Mouse (Mus musculus): ENCODE data around the gene 2010111I01Rik.
"Not testable (repeated sequence)": the region's sequence is repeated elsewhere in the genome, so short reads cannot be mapped to it uniquely, and the experiment has no call there.

The 2010111I01Rik gene

DNA sequence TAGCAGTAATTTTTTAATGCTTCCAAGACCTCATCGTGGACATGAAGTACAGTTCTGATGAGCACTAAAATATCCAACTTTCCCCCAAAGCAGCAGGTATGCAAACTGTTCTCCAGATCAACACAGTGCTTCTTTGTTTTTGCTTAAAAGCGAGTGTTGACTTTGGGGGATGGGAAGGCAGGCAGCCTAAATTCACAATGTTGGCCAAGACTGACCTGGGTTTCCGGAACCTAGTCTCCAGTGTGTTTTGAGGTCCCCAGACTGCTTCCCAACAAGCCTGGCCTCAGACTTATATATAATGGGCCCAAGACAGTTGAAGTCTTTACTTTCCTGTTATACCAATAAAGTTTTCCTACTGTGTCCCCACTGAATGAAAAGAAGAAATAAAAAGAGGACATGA, 359.6 kb downstream of the 2010111I01Rik start:
- no peak for DNase-seq

DNA sequence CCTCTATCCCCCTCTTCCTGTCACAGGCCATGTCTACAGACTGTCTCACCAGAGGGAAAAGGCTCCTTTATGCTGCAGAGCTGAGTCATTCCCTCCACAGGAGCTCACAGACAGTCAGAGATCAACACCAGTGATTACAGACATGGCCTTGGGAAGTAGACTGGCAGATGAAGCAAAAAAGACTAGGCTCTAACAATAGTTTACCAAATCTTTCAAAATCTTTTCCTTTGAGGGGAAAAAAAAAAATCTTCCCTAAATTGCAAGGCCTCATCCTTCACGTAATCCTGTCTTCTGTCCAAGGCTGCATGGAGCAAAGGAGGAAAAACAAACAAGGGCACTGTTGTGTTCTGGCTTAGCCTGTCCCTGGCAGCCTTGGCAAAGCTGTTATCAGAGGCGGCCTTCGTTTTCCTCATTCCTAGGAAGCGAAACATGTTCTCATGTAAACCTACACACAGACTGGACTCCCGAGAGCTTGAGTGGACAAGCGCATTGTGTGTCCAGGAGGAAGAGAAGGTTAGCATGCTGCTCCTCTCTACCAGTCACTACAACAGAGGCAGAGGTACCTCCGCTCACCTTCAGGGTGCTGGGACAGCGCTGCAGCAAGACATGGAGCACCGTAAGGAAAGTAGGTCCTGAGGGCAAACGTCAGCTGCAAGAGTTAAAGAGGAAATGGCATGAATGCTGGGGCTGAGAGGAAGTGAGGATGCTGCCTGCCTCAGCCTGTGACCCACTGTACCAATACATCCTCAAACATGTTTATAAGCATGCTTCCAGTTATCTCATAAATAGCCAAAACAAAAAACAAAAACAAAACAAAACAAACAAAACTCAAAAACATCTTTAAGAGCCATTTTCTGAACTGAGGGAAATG, 360.5 kb downstream of the 2010111I01Rik start:
- DNase-seq: no peak

DNA sequence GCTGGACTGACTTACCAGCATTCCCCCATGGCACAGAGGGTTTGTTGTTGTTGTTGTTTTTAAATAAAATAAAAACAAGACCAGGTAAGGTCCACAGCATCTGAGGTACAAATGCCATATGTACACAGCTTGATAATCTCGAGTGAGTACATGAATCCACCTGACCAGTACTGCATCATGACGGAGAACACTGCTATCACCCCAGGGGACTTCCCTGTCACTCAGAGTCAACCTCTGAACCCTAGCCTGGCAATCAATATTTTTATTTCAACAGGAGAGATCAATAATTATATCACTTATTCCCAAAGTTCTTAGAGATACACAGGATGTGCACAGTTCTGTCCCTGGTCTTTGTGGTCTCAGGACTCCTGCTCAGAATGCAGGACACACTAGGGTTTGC, 361.3 kb downstream of the 2010111I01Rik start:
- no peak for DNase-seq

DNA sequence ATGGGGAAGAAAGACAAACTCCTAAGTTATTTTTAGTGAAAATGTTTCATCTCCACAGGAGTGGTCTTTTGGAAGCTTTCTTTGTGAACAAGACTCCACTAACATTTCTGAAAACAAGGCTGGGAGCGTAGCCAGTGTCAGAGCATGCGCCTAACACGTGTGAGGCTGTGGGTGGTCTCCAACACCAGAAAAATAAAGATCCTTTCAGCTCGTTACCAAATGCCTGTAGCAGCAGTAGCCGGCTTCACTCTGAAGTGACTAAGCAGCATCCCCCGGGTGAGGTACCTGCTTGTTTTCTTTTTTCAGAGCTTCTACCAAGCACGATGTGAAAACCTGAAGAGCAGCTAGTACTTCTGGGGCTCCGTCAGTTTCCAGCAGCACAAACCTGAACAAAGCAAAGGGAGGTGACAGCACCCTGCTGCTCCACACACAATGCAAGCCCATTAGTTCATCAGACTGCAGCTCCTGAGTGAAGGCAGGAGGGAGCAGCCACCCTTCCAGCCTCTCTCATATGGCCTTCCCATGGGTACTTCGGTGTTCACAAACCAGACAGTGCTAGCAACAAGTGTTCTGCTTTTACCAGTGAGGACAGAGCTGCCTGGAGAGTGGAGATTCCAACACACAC, 365.7 kb downstream of the 2010111I01Rik start:
- no peak for DNase-seq

DNA sequence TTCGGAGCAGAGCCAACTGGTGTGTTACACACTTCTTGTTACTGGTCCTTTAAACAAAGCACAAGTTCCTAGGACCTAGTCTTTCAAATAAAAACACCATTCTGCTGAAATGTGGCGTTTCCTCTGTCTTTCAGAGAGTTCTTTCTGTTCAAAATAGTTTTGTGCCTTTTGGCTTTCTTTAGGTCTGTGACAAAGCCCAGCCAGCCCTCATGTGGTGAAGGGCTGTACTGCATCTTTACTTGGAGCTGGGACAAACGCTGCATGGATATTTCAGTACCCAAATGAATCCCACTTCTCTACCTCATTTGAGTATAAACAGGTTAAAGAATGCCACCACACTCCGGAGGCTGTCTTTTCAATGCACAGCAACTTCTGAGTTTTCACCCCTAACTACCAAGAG, 366.7 kb downstream of the 2010111I01Rik start:
- DNase-seq: no peak

DNA sequence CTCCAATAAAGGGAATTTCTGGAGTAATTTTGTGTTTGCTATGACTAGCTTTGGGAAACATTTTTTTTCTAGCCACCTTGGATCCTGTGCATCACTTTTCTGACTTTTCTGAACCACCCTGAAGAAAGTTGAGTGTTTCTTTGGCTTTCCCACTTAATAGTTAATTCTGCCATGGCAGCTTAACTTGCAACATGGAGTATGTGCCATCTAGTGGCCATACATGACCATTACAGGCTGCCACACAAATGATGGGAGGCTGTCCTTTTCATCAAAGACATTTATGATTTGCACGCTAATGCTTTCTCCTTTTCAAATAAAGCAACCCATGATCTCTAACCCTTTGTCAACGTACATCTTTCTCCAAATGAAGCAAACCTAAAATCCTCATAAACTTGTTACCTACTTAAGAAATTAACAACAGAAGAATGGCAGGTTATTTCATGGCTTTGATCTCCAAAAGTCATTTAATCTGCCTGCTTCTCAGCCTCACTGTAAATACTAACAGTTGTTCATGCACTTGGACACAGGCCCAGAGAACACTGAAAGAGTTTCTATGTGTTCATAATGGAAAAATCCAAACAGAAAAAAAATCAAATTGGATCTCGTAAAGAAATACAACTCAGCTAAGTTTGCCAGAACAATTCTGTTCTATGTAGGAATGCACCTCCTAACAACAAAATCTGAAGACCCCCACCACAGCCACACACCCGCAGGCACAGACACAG, 368.0 kb downstream of the 2010111I01Rik start:
- DNase-seq: peak in 1 of 2 experiments; percentile 37

DNA sequence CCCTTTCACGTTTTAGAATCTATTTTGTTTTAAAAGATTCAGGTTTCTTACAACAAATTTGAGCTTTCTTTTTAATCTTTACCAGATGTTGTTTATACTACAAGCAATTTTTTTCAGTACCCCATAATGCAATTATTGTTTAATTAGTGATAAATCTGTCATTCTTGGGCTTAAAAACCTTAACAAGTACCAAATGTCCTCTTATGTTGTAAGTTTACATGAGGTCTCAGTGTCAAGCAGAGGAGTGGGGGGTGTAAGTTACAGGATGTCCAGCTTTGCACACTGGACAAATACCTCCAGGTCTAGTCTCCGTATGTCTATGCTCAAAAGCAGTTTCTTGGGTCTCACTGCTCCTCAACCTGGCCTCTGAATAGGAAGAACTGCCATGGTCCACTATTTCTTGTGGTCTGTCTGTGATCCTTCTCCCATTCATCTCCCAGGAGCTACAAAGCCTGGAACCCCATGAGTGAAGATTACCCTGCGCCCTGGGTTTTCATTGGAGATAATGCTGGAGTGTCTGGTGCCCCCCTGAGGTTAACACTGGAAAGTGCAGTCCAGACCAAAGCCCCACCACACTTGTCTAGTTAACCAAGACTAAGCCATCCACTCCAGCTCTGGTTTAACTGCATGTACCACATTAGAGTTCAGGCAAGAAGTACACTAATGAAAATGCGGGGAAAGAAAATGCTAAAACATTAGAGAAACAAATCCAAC, 370.9 kb downstream of the 2010111I01Rik start:
- DNase-seq: no peak

DNA sequence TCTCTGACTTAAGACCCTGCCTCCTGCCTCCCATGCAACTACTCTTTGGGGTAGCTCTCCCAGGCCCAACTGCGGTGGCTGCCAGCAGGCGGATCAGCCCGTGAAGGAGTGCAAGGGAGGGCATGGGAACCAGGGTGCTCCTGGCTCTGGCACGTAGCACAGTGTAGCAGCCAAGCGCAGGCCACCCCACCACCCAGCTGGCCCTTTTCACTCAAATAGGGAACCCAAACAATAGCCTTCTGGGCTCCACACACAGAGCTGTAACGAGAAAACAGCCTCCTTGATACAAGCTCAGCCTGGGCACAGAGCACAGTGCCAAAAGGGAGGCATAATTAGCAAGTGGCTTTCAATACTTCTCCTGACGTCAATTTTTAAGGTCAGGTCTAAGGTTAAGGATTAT, 371.6 kb downstream of the 2010111I01Rik start:
- no peak for DNase-seq

DNA sequence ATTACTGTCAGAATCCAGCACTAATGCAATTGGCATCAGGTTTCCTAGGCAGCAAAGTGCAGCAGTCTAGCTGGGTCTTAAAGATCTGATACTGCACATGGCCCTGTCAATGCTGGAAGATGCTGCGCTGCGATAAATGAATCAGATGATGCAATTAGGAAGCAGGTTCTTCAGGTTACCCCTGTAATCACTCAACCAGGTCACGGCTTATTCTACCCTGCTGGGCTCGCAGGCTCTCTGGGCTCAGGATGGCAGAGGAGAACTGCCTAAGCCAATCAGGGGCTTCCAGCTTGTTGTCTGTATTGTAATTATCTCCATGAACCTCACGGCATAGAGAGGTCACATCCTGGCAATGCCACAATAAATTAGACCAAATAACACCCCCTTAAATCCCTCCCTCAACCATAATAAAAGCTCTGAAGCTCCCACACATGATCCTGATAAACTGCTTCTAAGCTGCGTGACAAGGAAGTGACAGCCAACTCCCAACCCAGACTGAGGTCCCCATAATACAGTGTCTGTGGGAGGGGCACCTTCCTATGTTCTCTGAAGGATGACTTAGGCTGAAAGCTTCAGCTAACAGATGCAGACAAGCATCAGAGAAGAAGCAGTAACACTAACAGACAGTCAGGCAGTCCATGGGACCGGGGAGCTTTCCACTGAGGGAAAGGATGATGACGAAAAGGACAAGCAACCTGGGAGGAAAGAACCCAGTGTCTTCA, 372.7 kb downstream of the 2010111I01Rik start:
- DNase-seq: no peak

DNA sequence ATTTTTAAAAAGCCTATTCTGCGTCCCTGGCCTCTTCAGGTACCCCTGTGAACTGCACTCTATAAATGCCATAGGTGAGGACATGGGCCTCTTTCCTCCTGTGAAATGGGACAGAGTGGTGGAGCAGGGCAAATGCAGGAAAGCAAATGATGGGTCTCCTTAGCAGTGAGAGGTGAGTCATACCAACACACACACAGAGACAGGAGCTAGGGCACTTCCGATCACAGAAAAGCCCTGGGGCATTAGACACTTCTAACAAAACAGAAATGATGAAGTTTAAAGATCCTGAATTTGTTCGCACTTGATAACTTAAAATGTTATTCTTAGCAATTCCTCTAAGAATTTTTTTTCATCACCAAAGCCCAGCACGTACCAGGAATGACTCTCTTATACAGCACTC, 375.3 kb downstream of the 2010111I01Rik start:
- DNase-seq: no peak

DNA sequence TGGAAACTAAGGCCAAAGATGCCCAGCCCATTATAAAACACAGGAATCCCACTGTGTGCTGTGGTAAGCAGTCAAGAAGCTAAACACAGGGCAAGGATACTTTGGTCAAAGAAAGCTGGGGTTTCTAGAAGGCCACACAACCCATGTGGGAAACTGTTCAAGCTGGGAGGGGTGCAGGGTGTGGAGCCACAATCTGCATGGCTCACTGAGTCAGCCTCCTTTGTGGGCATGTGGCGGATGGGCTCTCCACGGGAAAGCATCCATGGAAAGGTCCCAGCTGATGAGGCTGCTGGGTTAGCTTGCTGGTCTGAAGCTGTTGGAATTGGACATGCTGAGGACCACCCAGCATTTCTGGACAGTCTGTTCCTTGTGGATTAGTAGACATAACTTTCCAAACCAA, 378.1 kb downstream of the 2010111I01Rik start:
- DNase-seq: no peak

DNA sequence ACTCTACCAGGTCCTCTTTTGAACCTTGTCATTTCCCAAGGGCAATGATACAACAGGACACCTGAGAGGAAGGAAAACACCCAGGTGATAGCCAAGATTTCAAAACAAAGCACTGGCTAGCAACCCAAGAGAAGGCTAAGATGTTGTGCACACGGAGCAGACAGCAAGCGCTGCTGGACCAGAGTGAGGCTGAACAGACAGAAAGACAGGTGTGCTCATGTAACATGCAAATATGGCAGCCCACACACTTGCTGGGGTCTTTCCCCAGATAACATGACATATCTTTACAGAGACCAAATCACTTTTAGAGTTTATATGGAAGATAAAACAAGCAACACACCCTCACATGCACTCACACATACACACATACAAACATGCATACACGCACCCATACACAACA, 379.8 kb downstream of the 2010111I01Rik start:
- DNase-seq: no peak

DNA sequence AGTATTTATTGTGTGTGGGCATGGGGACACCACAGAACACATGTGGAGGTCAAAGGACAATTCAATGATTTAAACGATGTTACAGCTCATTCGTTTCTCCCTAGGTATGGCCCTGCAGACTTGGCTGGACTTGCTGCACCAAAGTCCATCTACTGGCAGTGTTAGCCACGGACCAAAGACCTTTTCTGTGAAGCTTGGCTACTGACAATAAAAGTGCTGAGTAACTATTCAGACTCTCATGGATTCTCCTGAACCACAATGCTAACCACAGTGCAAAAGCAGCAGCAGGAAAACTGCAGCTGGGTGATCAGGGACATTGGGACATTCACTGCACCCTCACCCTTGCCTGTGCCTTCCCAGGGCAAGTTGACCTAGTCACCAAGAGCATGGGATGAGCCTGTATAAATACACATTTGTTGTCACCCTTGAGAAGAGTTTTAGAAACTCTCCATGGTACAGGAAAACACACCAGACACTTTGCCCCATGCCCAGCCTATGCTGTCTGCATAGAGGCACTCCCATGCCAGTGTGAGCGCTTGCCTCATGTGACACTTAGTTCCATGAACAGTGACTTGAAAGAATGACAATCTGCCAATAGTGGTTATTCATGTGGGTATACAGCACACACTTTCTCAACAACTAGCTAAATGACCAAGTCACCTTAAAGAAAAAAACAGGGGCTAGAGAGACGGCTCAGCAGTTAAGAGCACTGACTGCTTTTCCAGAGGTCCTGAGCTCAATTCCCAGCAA, 381.0 kb downstream of the 2010111I01Rik start:
- DNase-seq: no peak

DNA sequence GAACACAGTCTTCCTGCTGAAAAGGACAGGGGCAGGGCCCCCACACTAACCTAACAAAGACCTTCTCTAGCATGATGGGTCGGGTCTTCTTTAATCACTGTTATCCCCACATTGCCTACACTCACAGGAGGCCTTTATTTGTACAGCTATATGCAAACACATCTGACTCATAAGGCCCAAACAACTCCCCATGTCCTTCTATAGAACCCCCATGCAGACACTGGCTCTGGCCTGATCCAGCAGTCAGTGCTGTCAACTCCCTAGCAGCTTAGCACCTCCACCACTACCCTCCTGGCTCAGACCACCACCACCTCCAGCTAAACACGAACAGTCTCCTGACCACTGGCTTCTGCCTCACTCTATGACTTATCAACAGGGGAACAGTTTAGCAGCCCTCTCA, 382.9 kb downstream of the 2010111I01Rik start:
- no peak for DNase-seq

DNA sequence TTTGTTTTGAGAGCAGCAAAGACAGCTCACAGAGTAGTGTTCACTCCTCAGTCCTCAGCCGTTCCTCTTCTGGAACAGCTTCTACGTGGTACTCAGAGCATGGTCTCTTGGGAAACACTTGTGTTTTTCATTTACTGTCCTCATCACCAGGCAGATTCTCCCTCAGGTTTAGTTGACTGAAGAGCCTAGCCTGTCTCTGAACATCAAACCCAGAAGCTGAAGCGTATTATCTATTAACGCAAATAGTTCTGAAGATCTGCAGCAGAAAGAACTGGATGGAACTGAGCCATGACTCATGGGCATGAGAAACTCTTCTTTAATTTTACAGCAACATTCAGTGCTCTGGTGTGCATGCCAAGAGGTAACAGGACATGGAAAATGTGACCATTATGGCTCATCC, 385.4 kb downstream of the 2010111I01Rik start:
- no peak for DNase-seq

DNA sequence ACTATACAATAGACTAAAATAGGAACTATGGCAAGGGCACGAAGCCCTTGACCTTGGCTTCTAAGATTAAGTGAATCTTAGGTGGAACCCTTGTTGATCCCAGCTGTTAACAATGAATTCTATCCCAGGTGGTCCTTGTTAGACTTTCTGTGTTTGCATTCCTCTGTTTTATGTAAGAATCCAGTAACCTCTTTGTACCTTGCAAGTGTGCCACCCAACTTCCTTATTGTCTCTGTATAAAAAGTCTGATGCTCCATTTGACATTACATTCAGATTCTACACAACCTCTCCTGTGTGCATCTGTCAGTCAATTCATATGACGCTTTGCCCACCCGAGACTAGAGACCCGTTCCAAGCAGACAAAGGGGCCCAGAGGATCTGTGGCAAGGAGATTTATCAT, 388.6 kb downstream of the 2010111I01Rik start:
- DNase-seq: not testable (repeated sequence)

DNA sequence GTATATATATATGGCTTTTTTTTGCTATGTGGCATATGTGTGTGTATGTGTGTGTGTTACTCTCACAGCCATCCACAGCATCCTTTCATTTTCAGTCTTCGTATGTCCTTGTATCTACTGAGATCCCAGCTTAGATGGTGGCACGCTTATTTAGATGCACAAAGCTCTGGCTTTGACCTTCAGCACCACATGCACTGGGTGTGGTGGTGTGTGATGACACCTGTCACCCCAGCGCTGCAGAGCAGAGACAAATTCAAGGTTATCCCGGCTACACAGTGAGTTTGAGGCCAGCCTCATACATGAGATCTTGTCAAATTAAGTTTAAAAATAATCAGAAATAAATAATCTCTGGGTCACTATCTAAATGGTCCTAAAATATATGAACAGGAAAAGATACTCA, 391.4 kb downstream of the 2010111I01Rik start:
- no peak for DNase-seq

DNA sequence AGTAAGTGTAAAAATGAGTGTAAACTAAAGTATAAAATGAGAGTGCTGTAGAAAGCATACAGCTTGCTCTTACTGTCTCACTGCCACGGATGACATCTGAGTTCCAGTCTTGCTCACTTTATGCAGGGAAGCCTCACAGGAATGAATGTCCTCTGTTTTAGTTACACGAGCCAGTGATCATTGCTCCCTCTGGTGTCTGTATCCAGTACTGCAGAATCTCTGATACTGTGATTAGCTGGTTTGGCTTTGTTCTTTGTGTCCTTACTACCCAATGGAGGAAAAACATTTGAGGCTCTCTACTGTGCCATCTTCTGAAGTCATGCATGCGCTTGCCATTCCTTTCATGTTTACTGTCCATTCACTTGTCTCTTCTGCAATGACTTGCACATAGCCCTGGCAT, 391.9 kb downstream of the 2010111I01Rik start:
- peak in 1 of 2 experiments; percentile 12 for DNase-seq

DNA sequence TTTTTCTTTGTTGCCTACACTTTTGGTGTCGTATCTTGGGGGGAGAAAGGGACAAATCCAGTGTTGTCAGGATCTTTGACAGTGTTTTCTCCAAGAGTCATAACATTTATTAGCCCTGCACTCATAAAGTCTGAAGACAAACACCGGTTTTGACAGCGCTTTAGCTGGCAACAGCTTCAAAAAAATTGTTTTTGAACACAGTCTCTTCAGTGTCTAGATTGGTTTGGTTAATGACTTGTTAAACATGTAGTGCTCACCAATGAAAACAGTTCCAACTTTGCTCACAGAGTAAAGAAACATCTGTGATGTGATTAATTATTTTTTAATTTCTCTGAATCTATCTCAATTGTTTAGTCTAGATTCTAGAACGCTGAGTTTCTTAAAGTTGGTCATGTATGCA, 394.7 kb downstream of the 2010111I01Rik start:
- DNase-seq: no peak

DNA sequence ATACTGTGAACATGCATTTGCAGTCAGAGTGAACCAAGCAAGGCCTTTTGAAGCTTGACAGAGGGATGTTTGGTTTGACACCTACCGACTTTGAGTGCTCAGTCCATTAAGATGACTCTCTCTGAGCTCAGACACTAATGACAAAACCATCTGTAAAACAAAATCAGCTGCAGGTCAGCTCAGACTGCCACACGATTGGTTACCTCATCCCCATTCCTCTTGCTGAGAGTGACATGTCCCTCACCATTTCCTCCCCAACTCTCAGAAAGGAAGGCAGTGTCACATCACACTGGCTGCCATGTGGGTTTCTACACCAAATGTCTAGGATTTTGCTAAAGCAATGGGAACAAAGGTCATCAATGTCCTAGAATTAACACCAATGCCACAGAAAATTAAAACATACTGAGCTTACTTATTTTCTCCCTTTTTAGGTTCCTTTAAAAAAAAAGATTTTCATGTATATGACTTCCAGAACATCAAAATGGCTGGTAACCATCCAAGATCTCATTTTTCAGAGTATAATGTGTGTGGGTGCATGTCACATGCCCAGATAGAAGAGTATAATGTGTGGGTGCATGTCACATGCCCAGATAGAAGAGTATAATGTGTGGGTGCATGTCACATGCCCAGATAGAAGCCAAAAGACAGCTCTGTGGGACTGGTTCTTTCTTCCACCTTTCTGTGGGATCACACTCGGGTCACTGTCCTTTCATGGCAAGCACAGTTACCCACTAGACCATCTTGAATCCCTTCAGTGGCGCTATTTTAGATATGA, 395.6 kb downstream of the 2010111I01Rik start:
- DNase-seq: no peak

DNA sequence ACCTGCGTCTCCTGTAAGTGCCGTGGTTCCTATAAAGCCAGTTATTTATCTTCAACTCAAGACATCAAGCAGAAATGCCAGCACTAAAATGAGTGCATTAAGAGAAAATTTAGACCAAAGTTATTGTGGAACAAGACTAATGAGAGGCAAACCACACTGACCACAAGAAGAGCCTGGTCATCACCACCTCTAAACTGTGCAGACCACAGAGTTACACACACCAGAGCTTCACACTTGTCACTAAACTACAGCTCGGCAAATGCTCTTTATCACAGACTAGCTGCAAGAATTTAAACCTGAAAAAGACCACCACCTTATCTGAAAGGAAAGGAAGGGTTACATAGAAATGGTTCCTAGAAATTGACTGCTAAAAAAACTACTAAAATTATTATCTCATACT, 397.1 kb downstream of the 2010111I01Rik start:
- DNase-seq: no peak
